Mouse (Mus musculus): ENCODE results near the gene Olfr573-ps1. TPM values are rescaled to one million over a fixed set of nuclear protein-coding genes. Genes with fewer than 3 reads are reported as not detected.

The Olfr573-ps1 gene
- polyA plus RNA-seq (2015; fragmentation: Nextera tagmentation; extraction: Ambion mirVana), result not detected in 2 replicates

DNA sequence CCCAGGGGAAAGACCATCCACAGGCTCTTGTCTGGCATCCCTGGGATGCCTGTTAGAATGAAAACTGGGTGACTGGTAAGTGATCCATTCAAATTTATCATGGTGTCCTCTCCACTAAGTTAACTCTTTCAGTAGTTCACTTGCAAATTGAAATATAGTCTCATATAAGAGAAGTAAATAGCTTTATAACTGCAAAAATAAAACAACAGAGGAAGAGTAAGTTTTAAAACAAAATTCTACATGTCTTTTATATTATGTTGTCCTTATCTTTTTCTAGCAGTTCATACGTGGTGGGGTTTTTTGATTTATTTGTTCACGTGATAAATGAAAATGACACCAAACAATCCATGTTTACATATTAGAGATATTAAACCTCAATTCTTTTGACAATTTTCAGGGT lies at the start of gene Olfr573-ps1:
Gene Olfr573-ps1, minus strand, starts transcription at position 101 of the 400 bp plus-strand sequence.
- ATAC-seq, result no peak
- H3K9ac ChIP-seq (replicated peaks; ENCODE audit: low read depth), result no peak within 1 kb of the TSS
- 78% methylated on average over 2 of the region's 2 CpGs for WGBS

DNA sequence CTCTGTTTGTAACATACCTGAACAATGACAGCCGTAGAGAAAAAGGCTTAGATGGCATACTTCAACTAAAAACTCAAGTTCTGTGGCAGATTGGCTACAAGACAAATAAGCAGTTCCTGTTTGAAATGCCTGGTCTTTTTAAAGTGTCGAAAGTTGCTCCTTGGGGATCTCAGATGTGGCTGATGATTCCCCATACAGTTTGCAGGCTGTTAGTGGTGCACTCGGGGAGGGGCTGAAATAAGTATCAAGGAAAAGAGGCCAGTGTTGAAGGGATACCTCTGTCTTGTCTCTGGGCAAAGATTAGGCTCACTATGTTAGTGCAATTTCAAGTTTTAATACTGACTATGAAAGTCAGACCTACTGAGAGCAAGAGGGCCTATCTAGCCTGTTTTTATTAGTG lies 46.8 kb upstream of the Olfr573-ps1 start, which contains the start of gene Olfr578:
Gene Olfr578, minus strand, starts transcription at position 101 of the 400 bp plus-strand sequence.
- no peak for TF ChIP-seq EP300 (IDR thresholded peaks at IDR 0.05)
- TF ChIP-seq CTCF (IDR thresholded peaks at IDR 0.05), result no peak
- Histone ChIP-seq H3K27ac (ENCODE audit: low read length) (no peak within 1 kb of the TSS), H3K9me3 (ENCODE audit: low read length) (no peaks in the 10 kb centered on the region), H3K36me3 (ENCODE audit: insufficient read depth, low read length) (no peaks in the 10 kb centered on the region), H3K9ac (replicated peaks; ENCODE audit: low read depth) (no peak within 1 kb of the TSS), H3K4me2 (replicated peaks; ENCODE audit: low read depth, low read length) (no peak within 1 kb of the TSS), H3K27me3 (replicated peaks; ENCODE audit: insufficient read depth, low read length) (no peaks in the 10 kb centered on the region), H3K4me3 (ENCODE audit: low read depth, low read length) (no peak within 1 kb of the TSS), H3K4me1 (ENCODE audit: insufficient read depth, low read depth, low read length) (no peaks in the 10 kb centered on the region)
- 48% methylated on average over 3 of the region's 3 CpGs for WGBS
- no peak for ATAC-seq
- DNase-seq (ENCODE audit: low spot score), result no peak

More for the DNA sequence above, at the start of gene Olfr573-ps1:
- no peak within 1 kb of the TSS for H3K4me3 ChIP-seq (ENCODE audit: low read depth, low read length)
- no peaks in the 10 kb centered on the region for H3K36me3 ChIP-seq (ENCODE audit: insufficient read depth, low read length)
- H3K4me2 ChIP-seq (replicated peaks; ENCODE audit: low read depth, low read length), result no peak within 1 kb of the TSS
- DNase-seq (ENCODE audit: low spot score), result no peak
- H3K27me3 ChIP-seq (replicated peaks; ENCODE audit: insufficient read depth, low read length), result no peaks in the 10 kb centered on the region
- H3K27ac ChIP-seq (ENCODE audit: low read length), result no peak within 1 kb of the TSS
- no peaks in the 10 kb centered on the region for H3K4me1 ChIP-seq (ENCODE audit: insufficient read depth, low read depth, low read length)
- TF ChIP-seq EP300 (IDR thresholded peaks at IDR 0.05) (no peak), CTCF (IDR thresholded peaks at IDR 0.05) (no peak)
- no peaks in the 10 kb centered on the region for H3K9me3 ChIP-seq (ENCODE audit: low read length)

GRCm38 (mm10) chr7:102975843-102976242 lies 33.5 kb upstream of the Olfr573-ps1 start, which contains the start of gene Olfr577:
Gene Olfr577, minus strand, starts transcription at chr7:102975943.
- Histone ChIP-seq H3K4me3 (ENCODE audit: low read depth, low read length) (no peak within 1 kb of the TSS), H3K27ac (ENCODE audit: low read length) (no peak within 1 kb of the TSS), H3K9ac (replicated peaks; ENCODE audit: low read depth) (no peak within 1 kb of the TSS), H3K4me2 (replicated peaks; ENCODE audit: low read depth, low read length) (no peak within 1 kb of the TSS), H3K4me1 (ENCODE audit: insufficient read depth, low read depth, low read length) (no peaks in the 10 kb centered on the region), H3K36me3 (ENCODE audit: insufficient read depth, low read length) (no peaks in the 10 kb centered on the region), H3K9me3 (ENCODE audit: low read length) (no peaks in the 10 kb centered on the region), H3K27me3 (replicated peaks; ENCODE audit: insufficient read depth, low read length) (no peaks in the 10 kb centered on the region)
- ATAC-seq (no peak), DNase-seq (ENCODE audit: low spot score) (no peak)
- TF ChIP-seq EP300 (IDR thresholded peaks at IDR 0.05), result no peak
- no peak for TF ChIP-seq CTCF (IDR thresholded peaks at IDR 0.05)
- WGBS, result 73% methylated on average over 2 of the region's 2 CpGs

DNA sequence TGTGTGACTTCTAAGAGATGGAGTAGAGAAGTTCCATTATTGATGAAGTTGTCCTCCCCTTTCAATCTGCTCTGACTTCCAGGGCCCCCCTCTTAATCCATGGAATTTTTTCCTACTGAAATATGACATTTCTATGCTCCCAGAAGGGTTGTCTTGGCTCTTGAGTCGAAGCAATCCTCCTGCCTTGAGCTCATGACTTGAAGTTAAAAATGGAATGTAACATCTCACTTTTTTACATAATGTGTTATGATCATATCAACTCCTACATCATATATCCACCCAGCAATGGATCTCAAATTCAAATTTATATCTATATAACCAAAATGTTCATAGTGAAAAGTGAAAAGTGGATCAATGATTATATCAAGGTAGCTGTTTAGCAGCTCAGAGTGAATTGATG lies 32.0 kb upstream of the Olfr573-ps1 start:
- Histone ChIP-seq H3K27me3 (replicated peaks; ENCODE audit: insufficient read depth, low read length) (no peaks in the 10 kb centered on the region), H3K4me2 (replicated peaks; ENCODE audit: low read depth, low read length) (no peak overlapping the region), H3K36me3 (ENCODE audit: insufficient read depth, low read length) (no peaks in the 10 kb centered on the region), H3K4me1 (ENCODE audit: insufficient read depth, low read depth, low read length) (no peaks in the 10 kb centered on the region), H3K4me3 (ENCODE audit: low read depth, low read length) (no peak overlapping the region), H3K27ac (ENCODE audit: low read length) (no peak overlapping the region), H3K9ac (replicated peaks; ENCODE audit: low read depth) (no peak overlapping the region), H3K9me3 (ENCODE audit: low read length) (no peaks in the 10 kb centered on the region)
- no peak for ATAC-seq
- WGBS, result 31% methylated on average over 1 of the region's 1 CpGs
- TF ChIP-seq CTCF (IDR thresholded peaks at IDR 0.05) (no peak), EP300 (IDR thresholded peaks at IDR 0.05) (no peak)
- no peak for DNase-seq (ENCODE audit: low spot score)

GRCm38 (mm10) chr7:102962360-102962759 lies 20.0 kb upstream of the Olfr573-ps1 start, which contains the start of gene Olfr576:
Gene Olfr576, plus strand, starts transcription at chr7:102962660.
- Histone ChIP-seq H3K27me3 (replicated peaks; ENCODE audit: insufficient read depth, low read length) (no peaks in the 10 kb centered on the region), H3K4me1 (ENCODE audit: insufficient read depth, low read depth, low read length) (no peaks in the 10 kb centered on the region), H3K9me3 (ENCODE audit: low read length) (no peaks in the 10 kb centered on the region), H3K36me3 (ENCODE audit: insufficient read depth, low read length) (no peaks in the 10 kb centered on the region), H3K27ac (ENCODE audit: low read length) (no peak within 1 kb of the TSS), H3K9ac (replicated peaks; ENCODE audit: low read depth) (no peak within 1 kb of the TSS), H3K4me2 (replicated peaks; ENCODE audit: low read depth, low read length) (no peak within 1 kb of the TSS), H3K4me3 (ENCODE audit: low read depth, low read length) (no peak within 1 kb of the TSS)
- DNase-seq (ENCODE audit: low spot score) (no peak), ATAC-seq (no peak)
- 7% methylated on average over 2 of the region's 2 CpGs for WGBS
- TF ChIP-seq CTCF (IDR thresholded peaks at IDR 0.05) (no peak), EP300 (IDR thresholded peaks at IDR 0.05) (no peak)

DNA sequence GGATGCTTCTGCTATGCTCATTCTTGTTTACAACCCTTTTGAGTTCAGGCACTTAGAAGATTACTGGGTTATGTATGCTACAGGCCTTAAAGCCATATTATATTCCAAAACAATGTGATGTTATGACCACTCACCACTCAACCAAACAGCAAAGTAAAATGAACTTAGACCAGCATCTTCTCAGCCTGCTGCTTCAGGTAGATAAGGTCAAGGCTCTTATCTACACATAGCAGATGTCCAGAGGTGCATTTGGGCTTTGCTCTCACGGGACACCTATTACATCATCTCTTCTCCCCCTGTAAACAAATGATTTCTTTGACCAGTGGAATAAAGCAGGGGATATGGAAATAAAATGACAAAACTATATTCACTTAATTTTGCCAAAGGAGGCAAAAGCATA lies 16.2 kb upstream of the Olfr573-ps1 start, which contains the start of gene Olfr575:
Gene Olfr575, minus strand, starts transcription at position 183 of the 400 bp plus-strand sequence.
- TF ChIP-seq CTCF (IDR thresholded peaks at IDR 0.05) (no peak), EP300 (IDR thresholded peaks at IDR 0.05) (no peak)
- Histone ChIP-seq H3K27ac (ENCODE audit: low read length) (no peak within 1 kb of the TSS), H3K9ac (replicated peaks; ENCODE audit: low read depth) (no peak within 1 kb of the TSS), H3K9me3 (ENCODE audit: low read length) (no peaks in the 10 kb centered on the region), H3K4me3 (ENCODE audit: low read depth, low read length) (no peak within 1 kb of the TSS), H3K4me2 (replicated peaks; ENCODE audit: low read depth, low read length) (no peak within 1 kb of the TSS), H3K36me3 (ENCODE audit: insufficient read depth, low read length) (no peaks in the 10 kb centered on the region), H3K27me3 (replicated peaks; ENCODE audit: insufficient read depth, low read length) (no peaks in the 10 kb centered on the region), H3K4me1 (ENCODE audit: insufficient read depth, low read depth, low read length) (no peaks in the 10 kb centered on the region)
- DNase-seq (ENCODE audit: low spot score) (no peak), ATAC-seq (no peak)
- 14% methylated on average over 1 of the region's 1 CpGs for WGBS

Measured in lung, postnatal 0 days (tissue).